Mouse (Mus musculus) heart, embryonic 15.5 days (tissue): ENCODE measurements around the gene Aldh3b1. TPM values are rescaled to one million over a fixed set of nuclear protein-coding genes. Genes with fewer than 3 reads are reported as not detected.
"Not testable (repeated sequence)": the region's sequence is repeated elsewhere in the genome, so short reads cannot be mapped to it uniquely, and the experiment has no call there.

ENCODE experiments used
- ATAC-seq: fragments of 200-750 bp; cut with Nextera tagmentation; replicated peaks from 2 replicates; pipeline ENCODE4 v1.8.0; 2017; ENCODE audit warnings: low read depth, moderate TSS enrichment; ENCODE audit not compliant: insufficient number of reproducible peaks, insufficient read depth, low FRiP score
- H3K27ac ChIP-seq: fragments of 300-500 bp; sonication (generic); 2 replicates; pipeline ENCODE4 v1.5.1; 2015; ENCODE audit warnings: mild to moderate bottlenecking, inconsistent platforms
- H3K27me3 ChIP-seq: fragments of 300-500 bp; sonication (generic); 2 replicates; pipeline ENCODE4 v1.6.1; 2015; ENCODE audit warnings: inconsistent platforms
- H3K36me3 ChIP-seq: fragments of 300-500 bp; sonication (generic); 2 replicates; pipeline ENCODE4 v1.6.1; 2015; ENCODE audit warnings: mild to moderate bottlenecking, inconsistent platforms
- H3K4me1 ChIP-seq: fragments of 300-500 bp; sonication (generic); replicated peaks from 2 replicates; pipeline ENCODE4 v1.6.1; 2015; ENCODE audit warnings: inconsistent platforms
- H3K4me2 ChIP-seq: fragments of 300-500 bp; sonication (generic); 2 replicates; pipeline ENCODE4 v1.6.1; 2015; ENCODE audit warnings: inconsistent platforms, mild to moderate bottlenecking, moderate library complexity
- H3K4me3 ChIP-seq: fragments of 300-500 bp; sonication (generic); 2 replicates; pipeline ENCODE4 v1.5.1; 2015; ENCODE audit warnings: mild to moderate bottlenecking, inconsistent platforms
- H3K9ac ChIP-seq: fragments of 300-500 bp; sonication (generic); 2 replicates; pipeline ENCODE4 v1.6.1; 2015; ENCODE audit warnings: mild to moderate bottlenecking, inconsistent platforms
- H3K9me3 ChIP-seq: fragments of 300-500 bp; sonication (generic); replicated peaks from 2 replicates; pipeline ENCODE4 v1.6.1; 2016; ENCODE audit warnings: inconsistent platforms
- WGBS: fragments of 180-500 bp; shearing (Covaris S2); methylation state at CpG from one replicate; pipeline ENCODE4 v1.1.7; 2015; ENCODE audit warnings: mixed read lengths; 5-methylcytosine and 5-hydroxymethylcytosine counted together
- polyA plus RNA-seq: library from polyadenylated mRNA; unstranded; fragments of >200 nt; fragmentation: Nextera tagmentation; extraction: Ambion mirVana; gene quantifications from 2 replicates; pipeline ENCODE4 v1.2.1, GENCODE M21; 2015

The Aldh3b1 gene
- polyA plus RNA-seq, 1 experiment from 2014 or later, result 1.6 TPM

- ATAC-seq, result no peak
- Histone ChIP-seq H3K27ac (no peak within 1 kb of the TSS), H3K4me1 (no peaks in the 10 kb centered on the region; the same call in 1 of the 2 replicates), H3K36me3 (no peaks in the 10 kb centered on the region), H3K9me3 (no peaks in the 10 kb centered on the region), H3K4me3 (no peak within 1 kb of the TSS), H3K27me3 (no peaks in the 10 kb centered on the region), H3K4me2 (no peak within 1 kb of the TSS), H3K9ac (no peak within 1 kb of the TSS)
- 51% methylated on average over 4 of the region's 4 CpGs for WGBS
Observed at GRCm38 (mm10) chr19:3958470-3958869, 28.9 kb upstream of the Aldh3b1 start, which contains the start of gene Aldh3b3. Gene Aldh3b3, plus strand, starts transcription at chr19:3958645.

DNA sequence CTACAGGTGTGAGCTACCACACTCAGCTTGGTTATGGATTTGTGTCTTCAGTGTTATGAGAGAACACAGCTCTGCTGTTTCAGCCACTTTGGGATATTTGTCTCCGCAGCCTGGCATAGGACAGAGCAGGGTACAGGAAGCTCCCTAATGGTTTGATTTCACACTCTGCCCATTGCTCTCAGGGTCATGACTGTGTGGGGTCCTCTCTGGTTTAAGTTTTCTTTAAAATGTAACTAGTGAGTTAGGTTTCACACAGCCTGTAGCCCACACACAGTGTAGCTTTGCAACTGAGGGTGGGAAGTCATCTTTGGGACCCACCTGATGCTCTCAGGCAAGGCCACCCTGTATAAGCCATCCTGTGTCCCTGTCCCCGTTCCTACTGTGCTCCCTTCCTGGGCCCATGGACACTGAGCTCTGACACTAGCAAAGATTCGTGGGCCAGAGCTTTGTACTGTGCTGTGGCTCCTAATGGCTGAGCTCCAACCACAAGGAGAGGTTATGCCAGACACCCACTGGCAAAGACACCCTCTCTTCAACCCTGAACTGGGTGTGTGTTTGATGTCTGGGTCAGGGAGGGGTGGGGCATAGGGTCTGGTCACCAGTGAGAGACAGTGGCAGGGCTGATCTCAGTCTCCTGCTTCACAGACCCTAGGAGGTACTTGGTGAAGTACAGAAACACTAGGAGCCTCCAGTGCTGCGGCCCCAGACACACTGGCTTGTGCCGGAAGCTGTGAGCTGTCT is 27.9 kb upstream of the Aldh3b1 start:
- H3K9me3 ChIP-seq, ATAC-seq, H3K4me3 ChIP-seq, H3K4me2 ChIP-seq, H3K4me1 ChIP-seq, H3K36me3 ChIP-seq, H3K27me3 ChIP-seq, H3K9ac ChIP-seq, H3K27ac ChIP-seq: not testable (repeated sequence)
- WGBS, result 81% methylated on average over 5 of the region's 5 CpGs

- Histone ChIP-seq H3K9me3 (no peaks in the 10 kb centered on the region), H3K27me3 (no peaks in the 10 kb centered on the region), H3K9ac (no peak overlapping the region), H3K27ac (no peak overlapping the region), H3K4me2 (no peak overlapping the region), H3K4me3 (no peak overlapping the region), H3K36me3 (no peaks in the 10 kb centered on the region), H3K4me1 (no peaks in the 10 kb centered on the region; the same call in 1 of the 2 replicates)
- no peak for ATAC-seq
- WGBS, result 20% methylated on average over 4 of the region's 4 CpGs
Observed at GRCm38 (mm10) chr19:3955804-3956203, 26.2 kb upstream of the Aldh3b1 start.

DNA sequence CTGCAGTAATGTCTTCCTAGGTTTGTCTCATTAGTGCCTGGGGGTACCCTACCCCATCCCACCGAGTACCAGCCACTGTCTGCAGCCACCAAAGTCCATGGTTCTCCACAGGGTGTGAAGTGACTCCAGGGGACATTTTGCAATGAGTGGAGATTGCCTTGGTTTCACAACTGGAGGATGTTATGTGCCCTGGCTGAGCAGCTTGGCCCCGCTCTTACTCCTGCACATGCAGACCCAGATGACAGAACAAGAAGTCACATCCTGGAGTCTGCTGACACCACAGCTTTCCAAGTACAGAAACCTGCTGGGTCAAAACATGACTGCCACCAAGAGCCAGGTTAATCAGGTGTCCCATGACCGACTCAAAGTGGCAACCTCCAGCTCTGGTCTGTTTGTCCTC is 25.4 kb upstream of the Aldh3b1 start:
- no peaks in the 10 kb centered on the region for H3K9me3 ChIP-seq
- H3K27ac ChIP-seq, result no peak overlapping the region
- H3K36me3 ChIP-seq, result no peaks in the 10 kb centered on the region
- no peak for ATAC-seq
- no peak overlapping the region for H3K9ac ChIP-seq
- no peaks in the 10 kb centered on the region; the same call in 1 of the 2 replicates for H3K4me1 ChIP-seq
- H3K27me3 ChIP-seq, result no peaks in the 10 kb centered on the region
- no peak overlapping the region for H3K4me2 ChIP-seq
- 78% methylated on average over 3 of the region's 3 CpGs for WGBS
- H3K4me3 ChIP-seq, result no peak overlapping the region

DNA sequence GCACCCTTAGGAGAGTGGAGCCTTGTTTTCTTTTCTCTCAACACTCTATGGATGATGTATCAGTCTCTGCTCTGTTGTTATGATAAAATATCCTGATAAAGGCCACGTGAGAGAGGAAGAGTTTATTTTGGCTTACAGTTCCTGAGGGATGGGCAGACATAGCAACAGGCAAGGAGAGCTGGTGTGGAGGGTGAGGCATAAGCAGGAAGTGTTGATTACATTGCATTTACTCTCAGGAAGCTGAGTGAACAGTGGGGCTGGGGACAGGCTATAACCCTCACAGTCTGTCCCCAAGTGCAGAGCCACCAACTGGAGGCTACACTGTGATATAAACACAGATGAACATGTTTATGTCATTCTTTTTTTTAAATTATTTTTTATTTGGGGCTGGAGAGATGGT is 22.5 kb upstream of the Aldh3b1 start:
- H3K4me1 ChIP-seq, result no peaks in the 10 kb centered on the region
- no peak overlapping the region for H3K9ac ChIP-seq
- no peak overlapping the region for H3K4me2 ChIP-seq
- 0 out of 2 replicates have a peak, but pooled peaks cover 3% of the 10 kb centered on the region for H3K27me3 ChIP-seq
- no peaks in the 10 kb centered on the region for H3K9me3 ChIP-seq
- H3K4me3 ChIP-seq, result no peak overlapping the region
- H3K27ac ChIP-seq, result no peak overlapping the region
- no peaks in the 10 kb centered on the region for H3K36me3 ChIP-seq
- no peak for ATAC-seq
- 29% methylated on average over 1 of the region's 1 CpGs for WGBS

GRCm38 (mm10) chr19:3951461-3951860 is 21.9 kb upstream of the Aldh3b1 start:
- Histone ChIP-seq H3K4me1 (peaks cover 2% of the 10 kb centered on the region; the same call in 1 of the 2 replicates), H3K4me3 (no peak overlapping the region), H3K9me3 (no peaks in the 10 kb centered on the region), H3K9ac (no peak overlapping the region), H3K4me2 (no peak overlapping the region), H3K36me3 (no peaks in the 10 kb centered on the region), H3K27me3 (0 out of 2 replicates have a peak, but pooled peaks cover 3% of the 10 kb centered on the region), H3K27ac (no peak overlapping the region)
- no peak for ATAC-seq

DNA sequence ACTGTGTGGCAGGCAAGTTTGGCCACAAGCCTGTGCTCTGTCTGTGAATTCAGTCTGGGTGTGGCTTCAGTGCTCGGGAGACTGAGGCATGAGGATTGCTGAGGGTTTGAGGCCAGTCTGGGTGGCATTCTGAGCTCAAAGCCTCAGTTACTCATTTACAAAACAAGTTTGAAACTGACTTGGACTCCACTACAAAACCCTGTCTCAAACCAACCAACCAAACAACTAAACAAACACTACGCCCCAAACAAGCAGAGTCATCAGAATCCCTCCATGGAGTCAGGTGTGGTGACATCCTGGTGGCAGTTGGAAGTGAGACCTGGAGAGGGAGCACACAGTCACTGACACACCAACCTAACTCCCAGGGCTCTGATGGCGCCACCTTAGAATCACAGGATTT is 20.7 kb upstream of the Aldh3b1 start:
- Histone ChIP-seq H3K9me3 (no peaks in the 10 kb centered on the region), H3K27me3 (0 out of 2 replicates have a peak, but pooled peaks cover 3% of the 10 kb centered on the region), H3K4me1 (peaks cover 10% of the 10 kb centered on the region), H3K36me3 (no peaks in the 10 kb centered on the region), H3K4me2 (no peak overlapping the region), H3K4me3 (no peak overlapping the region), H3K27ac (no peak overlapping the region), H3K9ac (no peak overlapping the region)
- 77% methylated on average over 3 of the region's 3 CpGs for WGBS
- no peak for ATAC-seq

GRCm38 (mm10) chr19:3948546-3948945 is 18.9 kb upstream of the Aldh3b1 start:
- H3K27me3 ChIP-seq, result 0 out of 2 replicates have a peak, but pooled peaks cover 3% of the 10 kb centered on the region
- H3K36me3 ChIP-seq, result no peaks in the 10 kb centered on the region
- no peak overlapping the region for H3K9ac ChIP-seq
- H3K9me3 ChIP-seq, result no peaks in the 10 kb centered on the region
- no peak for ATAC-seq
- no peak overlapping the region for H3K4me2 ChIP-seq
- no peak overlapping the region for H3K27ac ChIP-seq
- 73% methylated on average over 14 of the region's 14 CpGs for WGBS
- no peak overlapping the region for H3K4me3 ChIP-seq
- H3K4me1 ChIP-seq, result peaks cover 10% of the 10 kb centered on the region

DNA sequence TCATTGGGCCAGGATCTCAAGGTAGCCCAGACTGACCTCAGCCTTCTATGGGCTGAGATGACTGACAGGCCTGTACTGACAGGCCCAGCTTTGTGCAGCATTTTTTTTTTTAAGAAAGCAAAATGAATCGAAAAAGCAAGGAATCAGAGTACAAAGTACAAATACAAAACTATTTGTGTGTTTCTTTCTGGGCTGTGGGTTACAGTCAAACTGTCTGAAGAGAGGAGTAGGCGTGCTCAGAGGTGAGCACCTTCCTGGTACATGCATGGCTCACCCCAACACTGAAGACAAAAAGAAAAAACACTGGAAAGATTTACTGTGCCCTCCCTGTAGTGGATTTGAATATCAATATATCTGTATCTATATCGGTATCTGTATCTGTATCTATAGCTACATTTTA is 18.2 kb upstream of the Aldh3b1 start:
- Histone ChIP-seq H3K27me3 (0 out of 2 replicates have a peak, but pooled peaks cover 3% of the 10 kb centered on the region), H3K9ac (no peak overlapping the region), H3K4me2 (no peak overlapping the region), H3K4me1 (peaks cover 13% of the 10 kb centered on the region), H3K27ac (no peak overlapping the region), H3K9me3 (no peaks in the 10 kb centered on the region), H3K36me3 (no peaks in the 10 kb centered on the region), H3K4me3 (no peak overlapping the region)
- whole genome bisulfite sequencing, result 78% methylated on average over 3 of the region's 3 CpGs
- ATAC-seq, result no peak

DNA sequence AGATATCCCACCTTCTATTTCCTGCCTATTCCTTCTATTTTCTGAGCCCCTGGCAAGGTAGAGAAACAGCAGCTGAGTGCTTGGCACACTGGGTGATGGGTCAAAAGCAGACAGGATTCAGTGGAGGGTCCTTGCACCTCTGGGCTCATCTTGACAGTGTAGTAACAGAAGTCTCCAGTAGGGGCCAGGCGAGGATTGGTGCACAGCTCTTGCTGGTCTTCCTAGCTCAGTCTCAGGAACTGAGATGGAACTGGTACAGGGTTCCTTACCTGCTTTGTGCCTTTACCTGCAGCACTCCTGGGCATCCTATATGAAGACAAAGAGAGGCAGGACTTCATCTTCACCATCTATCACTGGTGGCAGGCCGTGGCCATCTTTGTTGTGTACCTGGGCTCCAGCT is 17.1 kb upstream of the Aldh3b1 start:
- Histone ChIP-seq H3K4me1 (peaks cover 13% of the 10 kb centered on the region), H3K9me3 (no peaks in the 10 kb centered on the region), H3K9ac (no peak overlapping the region), H3K27me3 (0 out of 2 replicates have a peak, but pooled peaks cover 3% of the 10 kb centered on the region), H3K36me3 (no peaks in the 10 kb centered on the region), H3K4me2 (no peak overlapping the region), H3K27ac (peak overlapping the region; percentile 56), H3K4me3 (no peak overlapping the region)
- 18% methylated on average over 2 of the region's 2 CpGs for WGBS
- ATAC-seq, result 0 out of 2 replicates have a peak, but pooled peaks have one; percentile 54

DNA sequence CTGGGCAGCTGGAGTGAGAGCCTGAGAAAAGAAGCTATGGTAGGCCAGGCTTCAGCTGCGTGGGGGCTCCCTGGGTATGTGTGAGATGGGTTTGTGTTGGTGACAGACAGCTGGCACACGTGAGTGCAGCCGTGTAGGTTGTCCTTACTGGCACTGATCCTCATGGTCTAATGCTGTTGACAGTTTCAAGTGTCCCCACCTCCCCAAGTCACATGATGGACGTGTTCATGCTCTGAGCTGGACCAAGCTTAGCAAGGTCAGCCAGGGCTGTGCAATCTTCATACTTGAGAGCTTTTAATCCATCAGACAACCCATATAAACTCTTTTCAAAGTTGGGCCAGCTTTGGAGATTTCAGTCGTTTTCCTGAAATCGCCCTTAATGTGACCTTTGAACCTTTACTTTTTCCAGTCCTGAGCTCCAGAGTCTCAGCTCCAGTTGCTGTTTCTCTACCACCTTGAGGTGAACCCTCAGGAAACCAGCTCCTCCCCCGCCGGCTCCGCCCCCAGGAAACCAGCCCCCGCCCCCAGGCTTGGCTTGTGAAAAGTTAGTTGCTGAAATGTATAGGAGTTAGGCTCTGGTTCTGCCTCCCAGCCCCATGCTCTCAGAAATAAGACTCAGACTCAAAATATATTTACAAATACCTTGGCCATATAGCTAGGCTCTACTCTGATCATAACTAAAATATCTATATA is 16.4 kb upstream of the Aldh3b1 start:
- no peak overlapping the region for H3K4me3 ChIP-seq
- H3K9ac ChIP-seq, result no peak overlapping the region
- H3K9me3 ChIP-seq, result no peaks in the 10 kb centered on the region
- H3K27ac ChIP-seq, result peak overlapping the region; percentile 56
- peaks cover 13% of the 10 kb centered on the region for H3K4me1 ChIP-seq
- WGBS, result 15% methylated on average over 10 of the region's 10 CpGs
- H3K36me3 ChIP-seq, result no peaks in the 10 kb centered on the region
- 0 out of 2 replicates have a peak, but pooled peaks cover 3% of the 10 kb centered on the region for H3K27me3 ChIP-seq
- no peak overlapping the region for H3K4me2 ChIP-seq
- peak; percentile 74 for ATAC-seq
